Mouse (Mus musculus) Patski (cell line): ENCODE data around the gene Slc5a11. TPM values are rescaled to one million over a fixed set of nuclear protein-coding genes. Genes with fewer than 3 reads are reported as not detected.

ENCODE experiments used
- ATAC-seq: fragments of 100-300 bp; one replicate; pipeline ENCODE4 v1.8.0; 2021
- CTCF ChIA-PET: fragments of 350-600 bp; sonication (Branson Sonifier 250); formaldehyde crosslinking; loops from one replicate; lab custom pipeline; 2022; ENCODE audit warnings: inconsistent platforms; lab: Charles Lee
- POLR2A ChIA-PET: fragments of 350-600 bp; sonication (Branson Sonifier 250); formaldehyde crosslinking; loops from one replicate; lab custom pipeline; 2022; ENCODE audit warnings: antibody characterized with exemption, inconsistent platforms; lab: Charles Lee
- DNase-seq: peaks from one replicate; pipeline ENCODE4 v3.0.0-alpha.2; 2011; ENCODE audit warnings: low read depth, low spot score
- H3K27me3 ChIP-seq: fragments of 371-371 bp; one replicate; pipeline ENCODE4 v1.5.1; 2021
- CTCF ChIP-seq: fragments of 100-300 bp; IDR thresholded peaks from one replicate; pipeline ENCODE4 v1.5.1; 2021
- in situ Hi-C: fragments of 300-500 bp; cut with MboI; formaldehyde crosslinking; loops from 3 replicates; pipeline ENCODE4 v1.11.1; 2018; ENCODE audit warnings: low pct_unique_long_range_greater_than_20kb, mixed read lengths
- polyA plus RNA-seq: library from polyadenylated mRNA; unstranded; gene quantifications from one replicate; pipeline ENCODE4 v1.2.3, GENCODE M21; 2021

Gene Slc5a11
- polyA plus RNA-seq, 1 experiment from 2014 or later = not detected

DNA sequence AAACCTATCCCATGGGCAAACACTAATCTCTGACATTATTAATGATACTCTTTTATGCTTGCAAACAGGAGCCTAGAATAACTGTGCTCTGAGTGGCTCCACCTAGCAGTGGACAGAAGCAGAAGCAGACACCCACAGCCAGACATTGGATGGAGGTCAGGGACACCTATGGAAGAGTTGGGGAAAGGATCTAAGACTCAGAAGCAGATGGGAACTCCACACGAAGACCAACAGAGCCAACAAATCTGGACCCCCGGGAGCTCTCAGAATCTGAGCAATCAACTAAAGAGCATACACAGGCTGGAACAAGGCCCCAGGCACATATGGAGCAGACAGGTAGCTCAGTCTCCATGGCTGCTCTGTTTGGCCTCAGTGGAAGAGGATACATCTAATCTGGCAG lies 90.8 kb downstream of the Slc5a11 start:
- TF ChIP-seq CTCF = no peak
- CTCF ChIA-PET = interaction anchor here (1.2 kb wide), 1 partner anchor 159 kb away, joined by 3 read pairs; no protein-coding TSS in a partner anchor
- no peaks in the 10 kb centered on the region for H3K27me3 ChIP-seq
- ATAC-seq = no peak
- no peak for DNase-seq
- POLR2A ChIA-PET = interaction anchor here (0.5 kb wide), 1 partner anchor 101 kb away, joined by 4 read pairs; no protein-coding TSS in a partner anchor
- in situ Hi-C loops = loop anchor here (10.0 kb wide), 1 partner anchor 311 kb away; no protein-coding TSS in a partner anchor

GRCm38 (mm10) chr7:123307236-123307635 lies 92.7 kb downstream of the Slc5a11 start:
- H3K27me3 ChIP-seq = no peaks in the 10 kb centered on the region
- no peak for ATAC-seq
- no peak for DNase-seq
- CTCF ChIA-PET = no interaction called here
- in situ Hi-C loops = loop anchor here (10.0 kb wide), 1 partner anchor 312 kb away; no protein-coding TSS in a partner anchor
- POLR2A ChIA-PET = no interaction called here
- no peak for TF ChIP-seq CTCF

GRCm38 (mm10) chr7:123307887-123308558 lies 93.4 kb downstream of the Slc5a11 start:
- ChIA-PET CTCF (no interaction called here), POLR2A (no interaction called here)
- in situ Hi-C loops = loop anchor here (10.0 kb wide), 1 partner anchor 313 kb away; no protein-coding TSS in a partner anchor
- DNase-seq (no peak), ATAC-seq (no peak)
- no peak for TF ChIP-seq CTCF
- no peaks in the 10 kb centered on the region for H3K27me3 ChIP-seq

- in situ Hi-C loops = no loop called here
- ChIA-PET POLR2A (no interaction called here), CTCF (interaction anchor here (1.4 kb wide), 1 partner anchor 19 kb away, joined by 3 read pairs; no protein-coding TSS in a partner anchor)
- no peaks in the 10 kb centered on the region for H3K27me3 ChIP-seq
- no peak for DNase-seq
- no peak for TF ChIP-seq CTCF
- ATAC-seq = no peak
These were observed 97.3 kb downstream of the Slc5a11 start for GRCm38 (mm10) chr7:123311836-123312235.

GRCm38 (mm10) chr7:123312738-123313137 lies 98.2 kb downstream of the Slc5a11 start:
- TF ChIP-seq CTCF = no peak

GRCm38 (mm10) chr7:123322452-123323121 lies 108.0 kb downstream of the Slc5a11 start:
- no peak for DNase-seq
- no peaks in the 10 kb centered on the region for H3K27me3 ChIP-seq
- CTCF ChIA-PET = no interaction called here
- in situ Hi-C loops = no loop called here
- ATAC-seq = no peak
- TF ChIP-seq CTCF = no peak
- POLR2A ChIA-PET = no interaction called here

More at GRCm38 (mm10) chr7:123312738-123313137, 98.2 kb downstream of the Slc5a11 start:
- ATAC-seq = no peak
- DNase-seq = no peak
- ChIA-PET CTCF (interaction anchor here (1.2 to 1.4 kb wide), 2 partner anchors 9 to 20 kb away, joined by 3 to 4 read pairs; no protein-coding TSS in a partner anchor), POLR2A (no interaction called here)
- H3K27me3 ChIP-seq = no peaks in the 10 kb centered on the region
- in situ Hi-C loops = no loop called here

Other genes starting within 250 kb of the Slc5a11 start
- 46.4 TPM for gene Rbbp6, start 249.1 kb upstream of the Slc5a11 start, polyA plus RNA-seq
- 34.1 TPM for gene Tnrc6a, start 90.9 kb upstream of the Slc5a11 start, polyA plus RNA-seq
- gene Lcmt1, start 155.0 kb downstream of the Slc5a11 start, polyA plus RNA-seq = 40.4 TPM
- gene Arhgap17, start 155.1 kb downstream of the Slc5a11 start, polyA plus RNA-seq = 27.4 TPM
- gene Aqp8, start 247.5 kb downstream of the Slc5a11 start, polyA plus RNA-seq = not detected